Mouse (Mus musculus) gastrocnemius, postnatal 25 days (tissue): Measurements from ENCODE around the gene Strn. TPM values are rescaled to one million over a fixed set of nuclear protein-coding genes. Genes with fewer than 3 reads are reported as not detected.
"Not testable (repeated sequence)": the region's sequence is repeated elsewhere in the genome, so short reads cannot be mapped to it uniquely, and the experiment has no call there.

Source experiments
- DNase-seq: peaks from one replicate; pipeline ENCODE4 v3.0.0; 2022
- total RNA-seq, 2 experiments: library from RNA; stranded (reverse); gene quantifications; 1 replicate in 1 of 2; 2 replicates in 1 of 2; pipeline ENCODE4 v1.2.3; 2021

Gene Strn
- total RNA-seq, 2 experiments from 2014 or later, result 5.5 to 6.1 TPM

- DNase-seq, result no peak
Observed at GRCm38 (mm10) chr17:78710258-78710657, 26.7 kb downstream of the Strn start.

GRCm38 (mm10) chr17:78708422-78708821 is 28.6 kb downstream of the Strn start:
- no peak for DNase-seq

GRCm38 (mm10) chr17:78702988-78703387 is 34.0 kb downstream of the Strn start:
- DNase-seq, result no peak

GRCm38 (mm10) chr17:78698965-78699364 is 38.0 kb downstream of the Strn start:
- DNase-seq, result no peak

- DNase-seq, result no peak
Observed at GRCm38 (mm10) chr17:78697462-78697861, 39.5 kb downstream of the Strn start.

GRCm38 (mm10) chr17:78696922-78697321 is 40.1 kb downstream of the Strn start:
- DNase-seq, result no peak

GRCm38 (mm10) chr17:78689231-78689630 is 47.8 kb downstream of the Strn start:
- DNase-seq, result not testable (repeated sequence)

- DNase-seq, result no peak
Observed at GRCm38 (mm10) chr17:78687971-78688370, 49.0 kb downstream of the Strn start.

- DNase-seq, result no peak
Observed at GRCm38 (mm10) chr17:78685004-78685403, 52.0 kb downstream of the Strn start.

- no peak for DNase-seq
Observed at GRCm38 (mm10) chr17:78682351-78682750, 54.6 kb downstream of the Strn start.

- no peak for DNase-seq
Observed at GRCm38 (mm10) chr17:78679503-78679902, 57.5 kb downstream of the Strn start.

GRCm38 (mm10) chr17:78676813-78677212 is 60.2 kb downstream of the Strn start:
- DNase-seq, result no peak

GRCm38 (mm10) chr17:78664962-78665545 is 71.9 kb downstream of the Strn start:
- DNase-seq, result no peak

GRCm38 (mm10) chr17:78654841-78655240 is 82.2 kb downstream of the Strn start:
- DNase-seq, result no peak

GRCm38 (mm10) chr17:78643853-78644475 is 93.0 kb downstream of the Strn start:
- DNase-seq, result no peak

GRCm38 (mm10) chr17:78642259-78642658 is 94.7 kb downstream of the Strn start:
- no peak for DNase-seq

- DNase-seq, result no peak
Observed at GRCm38 (mm10) chr17:78640387-78640786, 96.6 kb downstream of the Strn start.

- DNase-seq, result no peak
Observed at GRCm38 (mm10) chr17:78639099-78639498, 97.9 kb downstream of the Strn start.

- DNase-seq, result no peak
Observed at GRCm38 (mm10) chr17:78637140-78637539, 99.9 kb downstream of the Strn start.

- DNase-seq, result no peak
Observed at GRCm38 (mm10) chr17:78635616-78636015, 101.4 kb downstream of the Strn start.

GRCm38 (mm10) chr17:78624941-78625340 is 112.1 kb downstream of the Strn start:
- DNase-seq, result no peak

GRCm38 (mm10) chr17:78621863-78622262 is 115.1 kb downstream of the Strn start:
- DNase-seq, result no peak

GRCm38 (mm10) chr17:78620740-78621139 is 116.3 kb downstream of the Strn start:
- DNase-seq, result no peak

GRCm38 (mm10) chr17:78619981-78620380 is 117.0 kb downstream of the Strn start:
- no peak for DNase-seq
